Mouse (Mus musculus): ENCODE measurements at regions not wholly inside any gene's neighbourhood (a gene's known extent, or its start where the extent isn't known, plus 50 kb on each side); places are given as distances from the start of the nearest gene placed in this dataset.
A peak's percentile ranks its signal among the peaks of the same experiment; 100 is the strongest.
"Not testable (repeated sequence)": the region's sequence is repeated elsewhere in the genome, so short reads cannot be mapped to it uniquely, and the experiment has no call there.

GRCm38 (mm10) chr2:84042793-84043192, 52.4 kb downstream of the Gm13691 start:
- DNase-seq (ENCODE audit: low spot score): peak; percentile 45

DNA sequence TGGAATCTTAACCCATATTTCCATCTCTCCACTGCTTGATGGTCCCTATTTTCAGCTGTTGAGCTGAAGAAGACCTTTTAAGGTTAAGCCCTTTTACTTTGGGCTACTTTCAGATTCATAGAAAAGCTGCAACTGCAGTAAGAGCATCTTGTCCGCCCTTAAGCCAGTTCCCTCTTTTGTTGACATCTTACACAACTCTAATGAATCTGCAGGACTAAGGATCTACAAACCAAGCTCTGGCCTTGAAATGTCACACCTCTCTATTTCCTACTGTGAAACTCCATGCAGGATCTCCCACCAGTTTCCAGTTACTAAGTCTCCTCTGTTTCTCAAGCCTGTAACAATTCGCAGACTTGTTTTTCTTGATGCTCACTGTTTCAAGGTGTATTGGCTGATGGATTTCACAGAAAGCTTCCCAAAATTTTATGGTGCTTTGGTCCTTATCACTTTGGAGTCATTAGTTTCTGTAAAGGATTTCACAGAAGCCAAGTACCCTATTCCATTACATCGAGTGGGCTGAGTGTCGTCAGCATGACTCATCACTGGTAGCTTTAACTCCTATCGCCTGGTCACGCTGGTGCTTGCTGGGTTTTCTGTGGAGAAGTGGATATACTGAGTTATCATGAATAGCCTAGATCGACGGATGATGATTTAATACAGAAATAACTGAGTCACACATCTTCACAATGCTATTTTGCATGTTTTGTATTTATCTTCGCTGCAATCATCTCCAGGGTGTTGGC, 58.2 kb downstream of the Gm13691 start:
- DNase-seq (ENCODE audit: low spot score): no peak

DNA sequence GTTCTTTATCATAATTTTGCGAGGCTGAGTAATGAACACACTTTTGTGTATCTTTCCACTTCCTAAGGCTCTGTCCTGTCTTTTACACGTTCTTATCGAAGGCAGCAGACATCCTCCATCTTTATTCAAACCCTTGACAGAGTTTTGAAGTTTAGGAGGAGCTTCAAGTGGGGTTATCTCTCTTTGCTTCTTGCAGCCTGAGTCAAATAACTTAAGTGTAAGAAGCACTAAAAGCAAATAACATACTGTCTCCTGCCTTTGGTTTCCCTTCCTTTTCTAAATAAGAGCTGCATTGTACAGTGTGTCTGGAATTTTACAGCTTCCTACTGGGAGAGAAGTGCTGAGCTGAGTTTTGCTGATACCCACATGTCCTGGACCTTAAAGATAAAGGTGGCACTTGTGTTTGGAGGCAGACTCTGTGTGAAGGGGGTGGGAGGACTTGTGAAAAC, 61.6 kb downstream of the Gm13691 start:
- no peak for DNase-seq (ENCODE audit: low spot score)

DNA sequence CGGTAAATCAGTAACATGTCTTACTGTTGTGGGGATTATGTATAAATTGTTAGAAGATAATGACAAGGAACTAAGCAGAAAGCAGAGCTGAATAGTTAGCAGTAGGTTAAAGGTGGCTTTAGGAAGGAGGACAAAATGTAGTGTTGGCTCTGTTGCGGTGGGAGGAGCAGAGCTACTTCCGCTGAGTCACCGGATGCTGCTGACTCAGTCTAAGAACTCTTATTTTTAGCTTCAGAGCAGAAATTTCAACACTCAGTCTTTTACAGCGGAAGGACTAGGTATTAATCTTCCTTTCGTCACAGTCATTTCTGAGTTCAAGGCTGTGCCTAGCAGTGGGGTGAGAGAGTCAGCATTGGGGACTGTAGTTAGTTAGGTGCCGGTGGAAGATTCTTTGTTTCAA, 68.9 kb downstream of the Gm13691 start:
- DNase-seq (ENCODE audit: low spot score): no peak

DNA sequence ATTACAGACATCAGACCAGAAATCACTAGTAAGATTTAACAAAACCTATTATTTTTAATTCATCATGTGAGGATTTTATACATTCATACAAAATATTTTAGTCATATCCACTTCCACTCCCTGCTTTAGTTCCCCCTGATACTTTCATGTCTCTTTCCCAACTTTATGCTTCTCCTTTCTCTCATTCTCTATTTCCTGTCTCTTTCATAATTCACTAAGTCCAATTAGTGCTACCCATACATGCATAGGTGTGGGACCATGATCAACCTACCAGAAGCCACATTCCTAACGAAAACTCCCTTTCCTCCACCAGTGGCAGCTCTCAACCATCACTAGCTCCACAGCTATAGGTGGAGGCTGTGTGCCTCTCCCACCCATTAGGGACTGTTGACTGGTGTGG, 70.9 kb downstream of the Gm13691 start:
- no peak for DNase-seq (ENCODE audit: low spot score)

GRCm38 (mm10) chr2:84064371-84064770, 74.0 kb downstream of the Gm13691 start:
- no peak for DNase-seq (ENCODE audit: low spot score)

DNA sequence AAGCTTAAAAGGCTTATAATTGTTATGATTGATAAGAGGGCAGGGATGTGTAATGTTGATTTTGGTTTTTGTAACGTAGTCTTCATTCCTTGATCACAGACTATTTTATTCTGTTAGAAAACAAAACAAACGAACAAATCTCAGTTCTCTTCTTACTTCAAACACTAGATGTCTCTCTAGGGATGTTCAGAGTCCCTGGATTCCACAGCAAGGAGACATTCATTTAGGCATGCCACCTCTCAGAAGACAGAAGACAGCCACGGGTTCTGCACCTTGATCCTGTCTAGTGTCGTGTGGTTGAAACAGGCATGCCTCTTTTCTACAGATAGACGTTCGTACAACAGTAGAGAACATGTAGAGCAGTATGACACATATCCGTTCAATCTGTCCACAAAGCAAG, 74.7 kb downstream of the Gm13691 start:
- DNase-seq (ENCODE audit: low spot score): no peak

GRCm38 (mm10) chr2:84065749-84066148, 75.4 kb downstream of the Gm13691 start:
- no peak for DNase-seq (ENCODE audit: low spot score)

- no peak for DNase-seq (ENCODE audit: low spot score)
Observed at GRCm38 (mm10) chr2:84066151-84066693, 75.9 kb downstream of the Gm13691 start.

GRCm38 (mm10) chr2:84066785-84067526, 76.6 kb downstream of the Gm13691 start:
- no peak for DNase-seq (ENCODE audit: low spot score)

DNA sequence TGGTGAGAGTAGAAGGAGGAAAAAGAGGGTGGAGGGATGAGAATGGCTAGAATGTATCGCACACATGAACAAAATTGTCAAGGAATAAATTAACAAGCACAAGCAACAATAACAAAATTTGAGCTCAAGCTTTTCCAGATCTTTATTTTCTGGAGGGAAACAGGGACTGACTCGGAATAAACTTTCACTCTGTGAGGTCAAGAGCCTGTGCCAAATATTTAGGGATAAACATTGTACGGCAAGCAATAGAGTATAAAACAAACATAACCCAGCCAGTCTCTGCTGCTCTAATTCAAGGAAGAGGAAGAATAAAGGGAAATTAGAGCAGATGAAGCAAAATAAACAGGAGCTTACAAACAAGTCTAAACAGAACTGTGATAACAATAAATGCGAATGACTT, 78.3 kb downstream of the Gm13691 start:
- DNase-seq (ENCODE audit: low spot score): peak; percentile 54

GRCm38 (mm10) chr2:84069411-84069810, 79.1 kb downstream of the Gm13691 start:
- DNase-seq (ENCODE audit: low spot score): not testable (repeated sequence)

GRCm38 (mm10) chr2:84072881-84073583, 82.7 kb downstream of the Gm13691 start:
- peak; percentile 57 for DNase-seq (ENCODE audit: low spot score)

DNA sequence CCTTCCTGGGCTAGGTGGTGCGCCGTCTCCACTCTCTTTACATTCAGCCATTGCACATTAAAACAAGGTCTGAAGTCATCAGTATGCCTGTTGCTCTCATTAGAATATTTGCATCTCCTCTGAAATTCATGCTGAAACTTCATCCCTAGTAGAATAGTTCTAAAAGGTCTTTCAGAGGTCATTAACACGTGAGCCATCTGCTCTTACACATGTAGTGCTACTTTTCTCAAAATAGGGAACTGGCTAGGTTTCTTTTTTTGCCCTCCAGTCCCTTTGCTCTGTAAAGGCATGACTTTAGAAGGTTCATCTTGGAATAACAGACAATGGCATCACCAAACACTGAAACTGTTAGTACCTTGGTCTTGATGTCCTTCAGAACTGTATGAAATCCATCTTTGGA, 85.6 kb downstream of the Gm13691 start:
- no peak for DNase-seq (ENCODE audit: low spot score)

GRCm38 (mm10) chr2:84079284-84079683, 88.9 kb downstream of the Gm13691 start:
- no peak for DNase-seq (ENCODE audit: low spot score)

- DNase-seq (ENCODE audit: low spot score): no peak
Observed at GRCm38 (mm10) chr2:84080228-84080627, 89.9 kb downstream of the Gm13691 start.

DNA sequence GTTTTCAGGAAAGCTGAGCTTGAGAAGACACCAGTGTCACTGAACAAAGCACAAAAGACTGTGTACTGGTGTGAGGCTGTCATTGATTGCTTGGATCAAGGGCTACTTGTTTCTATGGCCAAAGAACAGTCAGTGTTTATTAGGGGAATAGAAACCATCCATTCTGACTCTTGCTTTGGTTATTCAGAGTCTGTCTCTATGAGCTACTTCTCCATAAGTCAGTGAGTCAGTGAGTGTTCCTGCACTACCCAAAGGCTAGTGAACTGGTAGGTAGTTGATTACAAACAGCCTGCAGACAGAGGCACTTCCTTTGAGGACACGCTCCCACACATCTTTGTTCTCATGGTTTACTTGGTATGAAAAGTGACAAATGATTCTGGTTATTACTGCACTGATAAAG, 104.4 kb downstream of the Gm13691 start:
- no peak for DNase-seq (ENCODE audit: low spot score)

DNA sequence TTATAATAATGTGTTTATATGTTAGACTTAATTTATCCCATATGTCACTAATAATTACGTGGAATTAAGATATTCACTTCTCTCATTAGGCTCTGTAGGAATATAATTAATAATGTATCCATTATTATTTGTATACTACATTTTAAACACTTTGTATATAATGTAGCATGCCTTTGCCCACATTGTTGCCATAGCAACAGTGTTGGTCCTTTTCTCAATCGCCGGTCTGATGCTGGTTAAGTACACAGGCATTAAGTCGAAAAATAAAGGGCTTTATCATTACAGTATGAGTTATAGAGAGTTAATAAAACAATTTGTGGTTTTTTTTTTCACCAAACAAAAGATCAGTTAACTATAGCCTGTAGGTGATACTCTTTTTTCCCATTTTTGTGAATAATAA, 108.4 kb downstream of the Gm13691 start:
- no peak for DNase-seq (ENCODE audit: low spot score)

DNA sequence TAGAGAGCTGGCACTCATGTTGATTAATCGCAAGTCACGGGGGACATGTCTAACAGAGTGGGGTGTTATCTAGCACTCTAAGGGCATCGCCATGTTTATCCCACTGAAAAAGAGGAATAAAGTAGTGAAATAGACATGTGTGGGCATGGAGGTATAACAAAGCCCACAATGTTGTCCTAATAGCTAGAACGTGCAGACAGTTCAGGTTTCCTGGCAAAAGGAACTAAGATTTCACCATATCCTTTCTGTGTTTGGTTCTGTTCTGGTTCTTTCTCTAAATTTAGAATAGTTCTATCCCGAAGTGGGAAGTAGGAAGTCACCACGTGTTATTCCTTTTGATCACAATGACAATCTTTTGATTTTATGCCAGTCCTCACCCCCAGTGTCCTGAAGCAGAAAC, 123.2 kb downstream of the Gm13691 start:
- peak; percentile 11 for DNase-seq (ENCODE audit: low spot score)

DNA sequence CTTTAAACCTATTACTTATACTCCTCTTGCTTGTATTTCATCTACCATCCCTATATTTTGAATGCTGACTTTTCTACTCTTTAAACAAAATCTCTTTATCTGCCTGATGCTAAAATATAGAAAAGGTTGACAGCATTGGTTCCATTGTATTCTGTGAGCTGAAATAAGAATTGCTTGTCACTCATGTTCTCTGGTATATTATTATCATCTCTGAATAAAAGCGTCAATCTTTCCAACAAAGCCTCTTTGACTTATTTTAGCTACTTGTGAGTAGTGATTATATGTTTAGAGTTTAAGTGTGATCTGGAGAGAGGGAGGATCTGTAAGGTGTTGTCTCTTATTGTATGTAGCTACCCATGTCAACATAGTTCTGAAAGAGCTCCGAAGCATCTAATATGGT, 129.5 kb downstream of the Gm13691 start:
- no peak for DNase-seq (ENCODE audit: low spot score)

DNA sequence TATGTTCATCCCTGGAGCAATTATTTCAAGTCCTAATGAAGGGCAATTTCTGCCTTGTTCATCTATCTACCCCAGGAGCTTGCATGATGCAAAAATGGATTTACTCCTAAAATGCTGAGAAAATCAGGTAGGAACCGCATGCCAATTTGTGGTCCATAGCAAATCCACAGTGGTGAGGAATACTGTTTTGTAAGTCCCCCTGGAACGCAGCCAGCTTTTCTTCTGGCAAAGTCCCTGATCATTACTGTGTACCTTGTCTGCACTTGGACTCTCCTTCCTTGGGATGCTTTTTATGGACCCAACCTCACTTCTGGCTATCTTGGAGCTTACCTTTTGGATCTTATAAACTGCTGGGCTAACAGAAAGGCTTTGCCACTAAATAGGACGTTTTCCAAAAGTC, 137.2 kb downstream of the Gm13691 start:
- no peak for DNase-seq (ENCODE audit: low spot score)

DNA sequence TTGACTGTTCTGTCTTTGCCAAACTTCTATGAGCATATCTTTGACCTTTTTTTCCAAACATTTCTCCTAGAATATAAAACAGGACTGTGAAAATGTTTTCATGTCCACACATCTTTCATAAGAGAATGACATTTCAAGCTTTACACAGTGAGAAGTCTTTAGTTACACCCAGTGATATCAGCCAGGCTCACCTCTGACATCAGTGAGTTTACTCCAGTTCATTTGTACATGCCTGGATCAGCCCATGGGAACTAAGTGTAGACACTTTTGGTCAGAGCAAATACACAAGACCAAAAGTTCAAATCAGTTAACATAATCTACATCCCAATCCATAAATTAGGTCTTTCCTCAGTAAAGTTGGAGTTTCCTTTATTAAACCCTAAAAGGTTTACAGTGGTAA, 171.4 kb downstream of the Gm13691 start:
- DNase-seq (ENCODE audit: low spot score): no peak

DNA sequence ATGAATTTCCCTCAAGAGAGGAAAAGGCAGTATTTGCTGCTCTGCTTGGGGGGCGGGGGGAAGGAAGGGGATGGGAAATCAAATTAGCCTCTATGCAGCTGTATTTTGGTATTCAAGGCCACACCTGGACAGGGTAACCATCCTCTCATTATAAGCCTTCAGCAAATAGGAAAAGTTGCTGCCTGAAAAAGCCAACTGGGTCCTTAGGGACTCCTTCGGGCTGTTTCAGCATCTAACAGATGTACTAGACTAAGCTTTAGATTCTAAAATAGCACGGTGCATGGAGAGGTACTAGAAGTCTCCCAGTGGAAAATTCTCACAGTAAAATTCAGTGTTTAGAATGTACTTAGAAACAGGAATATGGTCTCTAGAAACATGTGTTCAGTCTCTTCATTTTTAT, 183.1 kb downstream of the Gm13691 start:
- no peak for DNase-seq (ENCODE audit: low spot score)

Data from lung, postnatal 25 days (tissue).